Mouse (Mus musculus) embryo, embryonic 10.5 days (tissue): ENCODE measurements around the gene Nipsnap1.

Experiments
- DNase-seq: peaks from one replicate; pipeline ENCODE4 v3.0.0-alpha.2; 2015; ENCODE audit warnings: low spot score

The Nipsnap1 gene

GRCm38 (mm10) chr11:4865645-4866251 is 8.0 kb upstream of the Nipsnap1 start:
- DNase-seq, result peak; percentile 88

- peak; percentile 39 for DNase-seq
Measured at GRCm38 (mm10) chr11:4874551-4874950, 800 bp downstream of the Nipsnap1 start.

- no peak for DNase-seq
Measured at GRCm38 (mm10) chr11:4881087-4881486, 7.3 kb downstream of the Nipsnap1 start.

- peak; percentile 54 for DNase-seq
Measured at GRCm38 (mm10) chr11:4882892-4883627, 9.3 kb downstream of the Nipsnap1 start.

GRCm38 (mm10) chr11:4885385-4885903 is 11.7 kb downstream of the Nipsnap1 start:
- peak; percentile 65 for DNase-seq

- no peak for DNase-seq
Measured at GRCm38 (mm10) chr11:4886987-4887386, 13.2 kb downstream of the Nipsnap1 start.

- DNase-seq, result peak; percentile 91
Measured at GRCm38 (mm10) chr11:4894848-4895816, 21.4 kb downstream of the Nipsnap1 start, which contains the start of gene Thoc5. Thoc5 (plus strand) TSS chr11:4895320.

GRCm38 (mm10) chr11:4900437-4900836 is 26.7 kb downstream of the Nipsnap1 start:
- peak; percentile 22 for DNase-seq

- no peak for DNase-seq
Measured at GRCm38 (mm10) chr11:4901956-4902355, 28.2 kb downstream of the Nipsnap1 start.

- DNase-seq, result no peak
Measured at GRCm38 (mm10) chr11:4906231-4906630, 32.5 kb downstream of the Nipsnap1 start.

GRCm38 (mm10) chr11:4916068-4916467 is 42.3 kb downstream of the Nipsnap1 start:
- DNase-seq, result peak; percentile 78

GRCm38 (mm10) chr11:4921281-4921680 is 47.5 kb downstream of the Nipsnap1 start:
- DNase-seq, result no peak

- no peak for DNase-seq
Measured at GRCm38 (mm10) chr11:4921751-4922150, 48.0 kb downstream of the Nipsnap1 start.

GRCm38 (mm10) chr11:4927224-4927623 is 53.5 kb downstream of the Nipsnap1 start:
- DNase-seq, result no peak

- no peak for DNase-seq
Measured at GRCm38 (mm10) chr11:4931009-4931601, 57.4 kb downstream of the Nipsnap1 start.

GRCm38 (mm10) chr11:4936243-4936642 is 62.5 kb downstream of the Nipsnap1 start:
- DNase-seq, result no peak
